Mouse (Mus musculus) CH12.LX (cell line): Measurements from ENCODE around the gene Hoxd13. TPM values are rescaled to one million over a fixed set of nuclear protein-coding genes. Genes with fewer than 3 reads are reported as not detected.

Source experiments
- DNase-seq: peaks from one replicate; pipeline ENCODE4 v3.0.0-alpha.2; 2013; ENCODE audit errors: extremely low read depth
- H3K27ac ChIP-seq: 2 replicates; pipeline ENCODE4 v1.5.1; 2012; ENCODE audit warnings: low read depth, mild to moderate bottlenecking, control low read depth, moderate library complexity; ENCODE audit not compliant: insufficient read depth
- H3K27me3 ChIP-seq: replicated peaks from 2 replicates; pipeline ENCODE3; 2012; ENCODE audit warnings: inconsistent platforms
- H3K36me3 ChIP-seq, 2 experiments: replicated peaks in 1 of 2; 2 replicates each; pipeline versions ENCODE3 to v1.6.1; 2012; ENCODE audit warnings: inconsistent platforms in 1 of 2, low read length in 1 of 2, mild to moderate bottlenecking in 1 of 2, mixed read lengths in 1 of 2, moderate library complexity in 1 of 2; ENCODE audit not compliant: control insufficient read depth in 1 of 2, insufficient read depth in 1 of 2
- H3K4me1 ChIP-seq, 2 experiments: 2 replicates each; pipeline ENCODE4 v1.6.1; 2012; ENCODE audit warnings: inconsistent platforms in 1 of 2, moderate library complexity in 1 of 2; ENCODE audit not compliant: insufficient read depth in 2 of 2, control insufficient read depth in 1 of 2
- H3K4me2 ChIP-seq: 2 replicates; pipeline ENCODE4 v1.6.1; 2012; ENCODE audit warnings: low read depth, mild to moderate bottlenecking, control low read depth; ENCODE audit not compliant: poor library complexity, insufficient read depth, severe bottlenecking
- H3K4me3 ChIP-seq, 3 experiments: fragments of 150-350 bp in 1 of 3; sonication (generic) in 1 of 3; replicated peaks in 1 of 3; 2 replicates each; pipeline versions ENCODE3 to v1.5.1; 2011 to 2012; ENCODE audit warnings: low read depth in 2 of 3, low read length in 2 of 3, mild to moderate bottlenecking in 2 of 3, moderate library complexity in 2 of 3, control low read depth in 1 of 3, improper control_type of control experiment in 1 of 3, inconsistent platforms in 1 of 3, mixed read lengths in 1 of 3; ENCODE audit not compliant: poor library complexity in 1 of 3
- H3K79me2 ChIP-seq: replicated peaks from 2 replicates; pipeline ENCODE4 v1.6.1; 2012; ENCODE audit warnings: mild to moderate bottlenecking, moderate library complexity; ENCODE audit not compliant: control insufficient read depth, poor library complexity, insufficient read depth, severe bottlenecking; ENCODE audit errors: extremely low read depth
- H3K9ac ChIP-seq: 2 replicates; pipeline ENCODE4 v1.6.1; 2012; ENCODE audit warnings: low read depth, mild to moderate bottlenecking, control low read depth, moderate library complexity; ENCODE audit not compliant: insufficient read depth
- H3K9me3 ChIP-seq: replicated peaks from 2 replicates; pipeline ENCODE3; 2012; ENCODE audit warnings: low read length, inconsistent platforms, mixed read lengths
- CHD1 ChIP-seq: IDR thresholded peaks from 2 replicates; pipeline ENCODE4 v1.6.1; 2012; ENCODE audit warnings: low read depth, low read length, improper control_type of control experiment, inconsistent platforms
- CTCF ChIP-seq, 2 experiments: IDR thresholded peaks in 1 of 2; conservative IDR thresholded peaks in 1 of 2; 2 replicates each; pipeline ENCODE4 v1.5.1; 2011 to 2012; ENCODE audit warnings: low read depth in 2 of 2, low read length in 2 of 2, improper control_type of control experiment in 1 of 2, inconsistent platforms in 1 of 2, mild to moderate bottlenecking in 1 of 2, moderate library complexity in 1 of 2
- ELF1 ChIP-seq: IDR thresholded peaks from 2 replicates; pipeline ENCODE4 v1.6.1; 2014; ENCODE audit warnings: low read depth, mild to moderate bottlenecking, inconsistent platforms, low read length, improper control_type of control experiment
- ETS1 ChIP-seq: conservative IDR thresholded peaks from 2 replicates; pipeline ENCODE4 v1.6.1; 2012; ENCODE audit warnings: low read depth, mild to moderate bottlenecking, inconsistent platforms, low read length, improper control_type of control experiment, moderate library complexity
- JUN ChIP-seq: IDR thresholded peaks from 2 replicates; pipeline ENCODE4 v1.6.1; 2011; ENCODE audit warnings: low read depth, mild to moderate bottlenecking, low read length, improper control_type of control experiment, moderate library complexity; ENCODE audit not compliant: insufficient read depth
- JUND ChIP-seq: conservative IDR thresholded peaks from 2 replicates; pipeline ENCODE4 v1.6.1; 2011; ENCODE audit warnings: low read depth, low read length, improper control_type of control experiment
- KAT2A ChIP-seq: IDR thresholded peaks from 2 replicates; pipeline ENCODE4 v1.6.1; 2012; ENCODE audit warnings: low read length, improper control_type of control experiment, inconsistent platforms; ENCODE audit not compliant: insufficient replicate concordance
- MAFK ChIP-seq: IDR thresholded peaks from 2 replicates; pipeline ENCODE4 v1.6.1; 2011; ENCODE audit warnings: low read length, improper control_type of control experiment; ENCODE audit not compliant: insufficient replicate concordance
- MAZ ChIP-seq: IDR thresholded peaks from 2 replicates; pipeline ENCODE4 v1.6.1; 2012; ENCODE audit warnings: low read depth, mild to moderate bottlenecking, inconsistent platforms, low read length, improper control_type of control experiment, moderate library complexity
- MEF2A ChIP-seq: IDR thresholded peaks from 2 replicates; pipeline ENCODE4 v1.6.1; 2014; ENCODE audit warnings: low read depth, mild to moderate bottlenecking, inconsistent platforms, low read length, improper control_type of control experiment, borderline replicate concordance
- MYC ChIP-seq: IDR thresholded peaks from 2 replicates; pipeline ENCODE4 v1.6.1; 2011; ENCODE audit warnings: low read depth, mild to moderate bottlenecking, improper control_type of control experiment, low read length
- NELFE ChIP-seq: IDR thresholded peaks from 2 replicates; pipeline ENCODE4 v1.6.1; 2011; ENCODE audit warnings: low read depth, low read length, improper control_type of control experiment
- NRF1 ChIP-seq: IDR thresholded peaks from 2 replicates; pipeline ENCODE4 v1.6.1; 2014; ENCODE audit warnings: low read depth, mild to moderate bottlenecking, inconsistent platforms, low read length, improper control_type of control experiment, moderate library complexity
- RCOR1 ChIP-seq: conservative IDR thresholded peaks from 2 replicates; pipeline ENCODE4 v1.6.1; 2012; ENCODE audit warnings: low read depth, mild to moderate bottlenecking, inconsistent platforms, low read length, improper control_type of control experiment
- SIN3A ChIP-seq: IDR thresholded peaks from 2 replicates; pipeline ENCODE4 v1.6.1; 2012; ENCODE audit warnings: low read length, improper control_type of control experiment, inconsistent platforms
- TBP ChIP-seq: conservative IDR thresholded peaks from 2 replicates; pipeline ENCODE4 v1.6.1; 2011; ENCODE audit warnings: low read depth, low read length, improper control_type of control experiment
- UBTF ChIP-seq: IDR thresholded peaks from 2 replicates; pipeline ENCODE4 v1.6.1; 2012; ENCODE audit warnings: low read depth, mild to moderate bottlenecking, inconsistent platforms, low read length, improper control_type of control experiment, moderate library complexity
- ZC3H11A ChIP-seq: IDR thresholded peaks from 2 replicates; pipeline ENCODE4 v1.6.1; 2012; ENCODE audit warnings: low read depth, mild to moderate bottlenecking, inconsistent platforms, low read length, improper control_type of control experiment
- dilution Hi-C: fragments of 300-500 bp; cut with MboI; formaldehyde crosslinking; loops from 2 replicates; pipeline ENCODE4 v1.14.3; 2020; ENCODE audit warnings: low sequenced_read_pairs; ENCODE audit not compliant: extremely low pct_unique_long_range_greater_than_20kb, extremely low pct_ligation_motif_present
- in situ Hi-C: fragments of 300-500 bp; cut with MboI; formaldehyde crosslinking; loops from 3 replicates; pipeline ENCODE4 v1.14.3; 2019; ENCODE audit warnings: low sequenced_read_pairs, low pct_ligation_motif_present, low pct_unique_long_range_greater_than_20kb, mixed read lengths
- polyA plus RNA-seq: library from polyadenylated mRNA; unstranded; fragments of >175 nt; gene quantifications from 2 replicates; pipeline ENCODE4 v1.2.1, GENCODE M21; 2012; ENCODE audit warnings: low read depth; ENCODE audit not compliant: insufficient read length
- total RNA-seq, 2 experiments: library from RNA; depleted of rRNA; stranded (reverse); fragments of 300-350 nt in 1 of 2; fragments of >200 nt in 1 of 2; gene quantifications; 2 replicates each; pipeline ENCODE4 v1.2.3; 2012 to 2014

Hoxd13 gene
- total and polyA plus RNA-seq, 3 experiments = not detected

DNA sequence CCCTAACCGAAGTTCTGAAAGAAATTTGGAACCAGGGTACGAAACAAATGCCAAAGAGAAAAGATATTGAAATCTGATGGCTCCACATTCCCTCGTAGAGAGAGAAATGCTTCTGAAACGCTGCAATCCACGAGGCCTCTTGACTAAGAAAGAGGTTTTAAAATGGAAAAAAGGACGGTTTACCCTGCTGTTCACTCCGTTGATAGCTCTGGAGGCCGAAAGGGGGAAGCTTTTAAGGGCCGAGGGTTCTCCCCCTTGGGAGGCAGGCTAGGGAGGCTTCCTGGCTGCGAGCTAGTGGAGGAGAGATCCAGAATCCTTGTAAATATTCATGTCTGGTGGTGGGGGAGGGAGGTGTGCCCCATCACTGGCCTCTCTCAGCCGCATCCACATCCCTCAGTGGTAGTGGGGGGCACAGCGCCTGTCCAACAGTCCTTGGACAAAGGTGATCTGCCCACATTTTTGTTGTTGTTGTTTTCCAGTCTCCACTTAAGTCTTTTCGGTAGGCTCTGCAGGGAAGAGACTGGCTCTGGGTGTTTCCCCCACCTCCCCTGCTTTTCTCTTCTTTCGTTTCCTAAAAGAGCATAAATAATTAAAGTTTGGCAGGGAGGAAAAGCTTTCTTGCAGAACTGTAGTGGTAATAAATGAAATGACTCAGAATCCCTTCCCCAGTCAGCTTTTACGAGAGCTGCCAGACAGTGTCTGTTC, 10.9 kb downstream of the Hoxd13 start, which contains the start of gene Hoxd11:
Gene Hoxd11, plus strand, starts transcription at position 667 of the 705 bp plus-strand sequence.
- Histone ChIP-seq H3K4me3 (no peak within 1 kb of the TSS), H3K27me3 (no peaks in the 10 kb centered on the region), H3K9ac (no peak within 1 kb of the TSS), H3K4me2 (no peak within 1 kb of the TSS), H3K27ac (no peak within 1 kb of the TSS), H3K79me2 (no peaks in the 10 kb centered on the region), H3K36me3 (no peaks in the 10 kb centered on the region), H3K9me3 (peaks cover 27% of the 10 kb centered on the region), H3K4me1 (no peaks in the 10 kb centered on the region)
- TF ChIP-seq JUND = no peak
- dilution Hi-C loops = no loop called here
- DNase-seq = no peak
- in situ Hi-C loops = loop anchor here (25.0 kb wide), 1 partner anchor 633 kb away; no protein-coding TSS in a partner anchor

DNA sequence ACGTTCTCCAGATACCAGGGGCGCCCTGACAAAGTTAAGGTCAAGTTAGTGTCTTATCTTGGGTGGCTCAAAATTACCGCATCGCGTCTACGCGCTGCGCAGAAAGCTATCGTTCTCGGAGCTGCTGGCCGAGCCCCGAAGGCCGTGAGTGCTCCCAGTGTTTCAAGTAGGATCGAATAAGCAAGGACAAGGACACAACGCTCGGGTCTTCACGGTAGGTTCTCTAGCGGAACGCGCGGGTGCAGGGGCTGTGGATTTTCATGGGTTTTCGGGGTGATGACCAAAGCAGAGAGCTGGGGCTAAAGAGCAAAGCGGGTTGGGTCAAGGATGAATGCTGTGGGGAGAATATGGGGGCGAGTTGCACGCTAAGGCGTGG, 11.5 kb downstream of the Hoxd13 start:
- in situ Hi-C loops = loop anchor here (25.0 kb wide), 1 partner anchor 633 kb away; no protein-coding TSS in a partner anchor
- Histone ChIP-seq H3K27ac (no peak overlapping the region), H3K4me1 (no peaks in the 10 kb centered on the region), H3K9ac (no peak overlapping the region), H3K4me2 (no peak overlapping the region), H3K36me3 (no peaks in the 10 kb centered on the region), H3K9me3 (peaks cover 27% of the 10 kb centered on the region), H3K4me3 (no peak overlapping the region), H3K27me3 (no peaks in the 10 kb centered on the region), H3K79me2 (no peaks in the 10 kb centered on the region)
- no peak for DNase-seq
- dilution Hi-C loops = no loop called here
- TF ChIP-seq ZC3H11A (no peak), MEF2A (no peak), TBP (no peak), MAZ (no peak), CHD1 (no peak), ELF1 (no peak), CTCF (conservative IDR thresholded peaks at IDR 0.05 in 1 of 2, IDR thresholded peaks at IDR 0.05 in 1 of 2; ENCODE audit: low read depth in 2 of 2, low read length in 2 of 2) (no peak), KAT2A (no peak), NELFE (no peak), RCOR1 (no peak), UBTF (no peak), NRF1 (no peak), SIN3A (no peak), JUN (no peak), MYC (no peak), JUND (no peak), ETS1 (no peak), MAFK (no peak)
